Mouse (Mus musculus): ENCODE measurements around the gene Gm5134. TPM values are rescaled to one million over a fixed set of nuclear protein-coding genes. Genes with fewer than 3 reads are reported as not detected.

Gm5134 gene
- polyA plus RNA-seq, 1 experiment from 2014 or later, result 0.05 TPM

- Histone ChIP-seq H3K4me2 (peak overlapping the region; percentile 73), H3K27ac (peak overlapping the region; percentile 81), H3K4me1 (peaks cover 31% of the 10 kb centered on the region), H3K9ac (peak overlapping the region; percentile 88; the same call in 1 of the 2 replicates), H3K36me3 (peaks cover 19% of the 10 kb centered on the region), H3K27me3 (no peaks in the 10 kb centered on the region), H3K4me3 (replicated peaks) (peak overlapping the region; percentile 93), H3K9me3 (replicated peaks) (no peaks in the 10 kb centered on the region)
- no peak; the same call in 1 of the 2 replicates for ATAC-seq (replicated peaks; ENCODE audit: low FRiP score)
- WGBS, result 53% methylated on average over 14 of the region's 14 CpGs
Observed at GRCm38 (mm10) chr10:76031511-76032401, 77.4 kb downstream of the Gm5134 start.

GRCm38 (mm10) chr10:76032402-76033118, 78.2 kb downstream of the Gm5134 start, which contains the start of gene Zfp280b:
Zfp280b (plus strand) TSS chr10:76032650.
- peak; percentile 97 for ATAC-seq (replicated peaks; ENCODE audit: low FRiP score)
- Histone ChIP-seq H3K4me3 (replicated peaks) (peak within 1 kb of the TSS; percentile 93), H3K4me2 (peak within 1 kb of the TSS; percentile 73), H3K9me3 (replicated peaks) (no peaks in the 10 kb centered on the region), H3K27me3 (no peaks in the 10 kb centered on the region), H3K27ac (peak within 1 kb of the TSS; percentile 81), H3K9ac (peak within 1 kb of the TSS; percentile 88), H3K36me3 (peaks cover 27% of the 10 kb centered on the region), H3K4me1 (peaks cover 26% of the 10 kb centered on the region)
- under 1% methylated on average over 58 of the region's 58 CpGs for WGBS

GRCm38 (mm10) chr10:76033119-76033455, 78.8 kb downstream of the Gm5134 start:
- Histone ChIP-seq H3K9me3 (replicated peaks) (no peaks in the 10 kb centered on the region), H3K36me3 (peaks cover 32% of the 10 kb centered on the region), H3K27me3 (no peaks in the 10 kb centered on the region), H3K9ac (peak overlapping the region; percentile 88), H3K4me2 (peak overlapping the region; percentile 73), H3K4me3 (replicated peaks) (peak overlapping the region; percentile 93), H3K27ac (peak overlapping the region; percentile 81; the same call in 1 of the 2 replicates), H3K4me1 (peaks cover 24% of the 10 kb centered on the region)
- ATAC-seq (replicated peaks; ENCODE audit: low FRiP score), result peak; percentile 5; the same call in 1 of the 2 replicates
- WGBS, result 20% methylated on average over 7 of the region's 7 CpGs

DNA sequence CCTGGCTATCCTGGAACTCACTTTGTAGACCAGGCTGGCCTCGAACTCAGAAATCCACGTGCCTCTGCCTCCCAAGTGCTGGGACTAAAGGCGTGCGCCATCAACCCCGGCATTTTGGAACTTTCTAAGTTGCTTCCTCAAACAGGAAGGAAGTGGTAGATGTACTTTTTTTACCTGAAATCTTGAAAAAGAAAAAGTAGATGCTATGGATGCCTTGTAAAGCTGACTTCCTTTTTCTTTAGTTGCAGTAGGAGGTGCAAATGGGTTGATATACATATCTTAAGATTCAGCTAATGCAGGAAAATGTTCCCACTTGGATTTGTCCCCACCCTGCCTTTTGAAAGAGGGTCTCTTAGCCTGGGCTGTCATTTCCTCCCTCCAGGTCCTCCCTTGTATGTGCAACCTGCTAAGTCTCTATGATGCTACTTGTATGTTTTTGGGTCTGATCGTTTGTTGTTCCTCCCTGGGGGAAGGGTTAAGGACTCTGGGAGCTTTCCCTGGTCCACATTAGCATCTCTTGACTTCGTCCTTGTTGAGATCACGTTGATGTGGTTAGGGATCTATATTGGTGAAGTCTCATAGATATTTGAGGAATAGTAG, 79.8 kb downstream of the Gm5134 start:
- ATAC-seq (replicated peaks; ENCODE audit: low FRiP score), result no peak
- Histone ChIP-seq H3K4me2 (peak overlapping the region; percentile 73), H3K9me3 (replicated peaks) (no peaks in the 10 kb centered on the region), H3K9ac (no peak overlapping the region), H3K4me1 (peaks cover 17% of the 10 kb centered on the region), H3K4me3 (replicated peaks) (peak overlapping the region; percentile 93; the same call in 1 of the 2 replicates), H3K27ac (no peak overlapping the region), H3K27me3 (no peaks in the 10 kb centered on the region), H3K36me3 (peaks cover 42% of the 10 kb centered on the region)
- 93% methylated on average over 8 of the region's 8 CpGs for WGBS

- Histone ChIP-seq H3K27ac (no peak overlapping the region), H3K9me3 (replicated peaks) (no peaks in the 10 kb centered on the region), H3K4me1 (peaks cover 17% of the 10 kb centered on the region), H3K4me3 (replicated peaks) (no peak overlapping the region), H3K27me3 (no peaks in the 10 kb centered on the region), H3K9ac (no peak overlapping the region), H3K4me2 (no peak overlapping the region), H3K36me3 (peaks cover 54% of the 10 kb centered on the region)
- ATAC-seq (replicated peaks; ENCODE audit: low FRiP score), result no peak
Observed at GRCm38 (mm10) chr10:76035277-76035676, 81.0 kb downstream of the Gm5134 start.

GRCm38 (mm10) chr10:76036962-76037361, 82.6 kb downstream of the Gm5134 start:
- 92% methylated on average over 5 of the region's 5 CpGs for WGBS
- peaks cover 67% of the 10 kb centered on the region for H3K36me3 ChIP-seq
- no peak for ATAC-seq (replicated peaks; ENCODE audit: low FRiP score)

DNA sequence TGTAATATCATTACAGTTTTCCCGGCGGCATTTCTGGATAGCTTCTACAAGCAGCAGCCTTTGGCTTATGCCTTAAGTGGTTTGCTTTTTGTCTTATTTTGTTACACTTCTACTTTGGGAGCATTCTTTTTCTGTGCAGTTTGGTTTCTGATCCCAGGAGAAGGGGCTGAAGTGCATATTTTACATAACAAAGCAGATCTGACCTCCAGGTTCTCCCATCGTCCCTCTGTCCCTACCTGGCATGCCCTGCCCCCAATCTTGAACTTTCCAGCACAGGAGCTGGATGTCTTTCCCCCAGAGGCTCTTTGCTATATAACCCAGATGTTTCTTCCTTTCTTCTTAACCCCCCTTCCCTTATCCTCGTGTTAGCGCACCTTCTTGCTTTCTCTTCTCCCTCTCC, 91.0 kb downstream of the Gm5134 start:
- Histone ChIP-seq H3K4me1 (0 out of 2 replicates have a peak, but pooled peaks cover 3% of the 10 kb centered on the region), H3K4me3 (replicated peaks) (no peak overlapping the region), H3K27me3 (no peaks in the 10 kb centered on the region), H3K4me2 (no peak overlapping the region), H3K9me3 (replicated peaks) (no peaks in the 10 kb centered on the region), H3K27ac (no peak overlapping the region), H3K36me3 (peaks cover 27% of the 10 kb centered on the region), H3K9ac (no peak overlapping the region)
- ATAC-seq (replicated peaks; ENCODE audit: low FRiP score), result no peak
- WGBS, result 43% methylated on average over 5 of the region's 5 CpGs

More at GRCm38 (mm10) chr10:76036962-76037361, 82.6 kb downstream of the Gm5134 start:
- Histone ChIP-seq H3K4me3 (replicated peaks) (no peak overlapping the region), H3K27ac (no peak overlapping the region), H3K27me3 (no peaks in the 10 kb centered on the region), H3K4me1 (peaks cover 14% of the 10 kb centered on the region), H3K9ac (no peak overlapping the region), H3K4me2 (no peak overlapping the region), H3K9me3 (replicated peaks) (no peaks in the 10 kb centered on the region)

DNA sequence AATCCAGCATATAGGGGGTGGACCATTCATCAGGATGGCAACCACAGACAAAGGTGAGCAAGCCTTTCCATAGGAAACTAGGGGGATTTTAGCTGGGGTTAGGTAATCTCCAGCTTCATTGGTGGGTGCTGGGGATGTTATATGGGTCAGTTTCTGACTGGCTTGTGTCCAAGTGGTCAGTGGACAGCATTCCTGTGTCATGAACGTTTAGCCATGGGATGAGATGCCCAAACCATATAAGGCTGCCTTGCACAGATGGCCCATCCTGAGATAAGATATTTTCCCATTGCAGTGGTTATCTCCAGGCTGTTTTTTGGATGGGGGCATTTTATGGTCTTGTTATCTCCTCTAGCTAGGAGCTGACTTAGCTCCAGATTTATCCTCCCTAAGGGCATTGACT, 92.4 kb downstream of the Gm5134 start:
- Histone ChIP-seq H3K4me1 (0 out of 2 replicates have a peak, but pooled peaks cover 3% of the 10 kb centered on the region), H3K36me3 (peaks cover 15% of the 10 kb centered on the region), H3K9ac (no peak overlapping the region), H3K4me2 (no peak overlapping the region), H3K4me3 (replicated peaks) (no peak overlapping the region), H3K9me3 (replicated peaks) (no peaks in the 10 kb centered on the region), H3K27ac (no peak overlapping the region), H3K27me3 (no peaks in the 10 kb centered on the region)
- ATAC-seq (replicated peaks; ENCODE audit: low FRiP score), result no peak
- WGBS, result 36% methylated on average over 1 of the region's 1 CpGs

DNA sequence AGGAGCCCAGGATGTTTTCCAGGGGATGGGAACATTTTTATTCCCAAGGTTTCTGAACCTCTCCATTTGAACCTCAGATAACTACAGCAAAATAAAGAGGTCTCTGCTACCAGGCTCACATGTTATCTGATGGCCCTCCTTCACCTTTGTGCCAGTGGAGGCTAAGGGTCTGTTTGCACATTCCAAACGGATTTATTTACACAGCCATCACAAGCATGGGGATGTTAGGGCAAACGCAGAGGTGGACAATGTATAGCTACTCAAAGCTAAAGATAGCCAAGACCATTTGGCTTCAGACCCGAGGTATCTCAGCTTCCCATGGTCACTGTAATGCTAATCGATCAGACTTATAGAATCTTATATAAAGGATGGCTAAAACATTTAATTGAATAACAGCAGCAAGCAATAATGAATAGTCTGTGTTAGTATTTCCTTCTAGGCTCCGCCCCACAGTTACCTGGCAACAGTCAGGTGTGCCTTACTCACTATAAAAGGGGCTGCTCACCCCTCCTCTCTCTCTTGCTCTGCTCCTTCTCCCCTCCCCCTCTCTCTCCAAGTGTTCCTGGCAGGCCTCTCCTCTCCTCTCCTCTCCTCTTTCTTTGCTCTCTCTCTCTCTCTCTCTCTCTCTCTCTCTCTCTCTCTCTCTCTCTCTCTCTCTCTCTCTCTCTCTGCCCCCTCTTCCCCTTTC, 93.0 kb downstream of the Gm5134 start:
- 0 out of 2 replicates have a peak, but pooled peaks cover 3% of the 10 kb centered on the region for H3K4me1 ChIP-seq
- H3K4me2 ChIP-seq, result no peak overlapping the region
- H3K27ac ChIP-seq, result no peak overlapping the region
- no peak overlapping the region for H3K4me3 ChIP-seq (replicated peaks)
- peaks cover 15% of the 10 kb centered on the region for H3K36me3 ChIP-seq
- no peak overlapping the region for H3K9ac ChIP-seq
- no peaks in the 10 kb centered on the region for H3K9me3 ChIP-seq (replicated peaks)
- ATAC-seq (replicated peaks; ENCODE audit: low FRiP score), result no peak
- H3K27me3 ChIP-seq, result no peaks in the 10 kb centered on the region
- WGBS, result 42% methylated on average over 5 of the region's 5 CpGs

DNA sequence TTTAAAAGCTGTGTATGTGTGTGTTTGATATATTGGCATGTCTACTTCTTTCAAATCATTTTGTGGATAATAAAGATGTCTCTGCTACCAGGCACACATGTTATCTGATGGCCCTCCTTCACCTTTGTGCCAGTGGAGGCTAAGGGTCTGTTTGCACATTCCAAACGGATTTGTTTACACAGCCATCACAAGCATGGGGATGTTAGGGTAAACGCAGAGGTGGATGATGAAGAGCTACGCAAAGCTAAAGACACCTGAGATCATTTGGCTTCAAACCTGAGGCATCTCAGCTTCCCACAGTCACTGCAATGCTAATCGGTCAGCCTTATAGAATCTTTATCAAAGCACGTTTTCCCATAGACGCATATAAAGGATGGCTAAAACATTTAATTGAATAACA, 94.7 kb downstream of the Gm5134 start:
- Histone ChIP-seq H3K9ac (no peak overlapping the region), H3K27me3 (no peaks in the 10 kb centered on the region), H3K36me3 (0 out of 2 replicates have a peak, but pooled peaks cover 6% of the 10 kb centered on the region), H3K27ac (no peak overlapping the region), H3K9me3 (replicated peaks) (no peaks in the 10 kb centered on the region), H3K4me3 (replicated peaks) (no peak overlapping the region), H3K4me1 (0 out of 2 replicates have a peak, but pooled peaks cover 3% of the 10 kb centered on the region), H3K4me2 (no peak overlapping the region)
- 40% methylated on average over 6 of the region's 6 CpGs for WGBS
- no peak for ATAC-seq (replicated peaks; ENCODE audit: low FRiP score)

DNA sequence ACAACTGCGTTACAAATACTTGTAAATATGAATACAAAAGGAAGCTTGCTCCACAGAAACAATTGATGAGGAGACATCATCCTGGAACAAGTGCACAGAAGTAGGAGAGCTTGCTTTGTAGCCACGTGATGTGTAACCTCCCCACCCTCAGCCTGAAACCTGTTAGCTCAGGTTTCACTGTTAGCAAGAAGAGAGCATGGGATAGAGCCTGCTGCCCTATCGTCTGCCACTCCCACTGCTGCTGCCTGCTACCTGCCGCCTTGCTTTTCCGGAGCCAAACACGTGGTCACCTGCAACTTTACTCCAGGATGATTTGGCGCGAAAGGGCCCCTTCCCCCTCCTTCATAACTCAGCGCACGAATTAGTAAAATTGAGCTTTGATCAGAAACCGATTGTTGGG, 97.5 kb downstream of the Gm5134 start:
- H3K27me3 ChIP-seq, result no peaks in the 10 kb centered on the region
- no peaks in the 10 kb centered on the region for H3K36me3 ChIP-seq
- H3K27ac ChIP-seq, result no peak overlapping the region
- no peak overlapping the region for H3K4me2 ChIP-seq
- H3K4me3 ChIP-seq (replicated peaks), result no peak overlapping the region
- H3K9ac ChIP-seq, result no peak overlapping the region
- no peaks in the 10 kb centered on the region for H3K9me3 ChIP-seq (replicated peaks)
- ATAC-seq (replicated peaks; ENCODE audit: low FRiP score), result no peak
- H3K4me1 ChIP-seq, result 0 out of 2 replicates have a peak, but pooled peaks cover 3% of the 10 kb centered on the region
- 78% methylated on average over 11 of the region's 11 CpGs for WGBS

Measured in kidney, embryonic 15.5 days (tissue).